Mouse (Mus musculus): Measurements from ENCODE around the gene Hmga2.
A peak's percentile ranks its signal among the peaks of the same experiment; 100 is the strongest.

The Hmga2 gene

GRCm38 (mm10) chr10:120465121-120465520 lies 11.1 kb downstream of the Hmga2 start:
- DNase-seq, result no peak

- DNase-seq, result no peak
Observed at GRCm38 (mm10) chr10:120461769-120462168, 14.5 kb downstream of the Hmga2 start.

DNA sequence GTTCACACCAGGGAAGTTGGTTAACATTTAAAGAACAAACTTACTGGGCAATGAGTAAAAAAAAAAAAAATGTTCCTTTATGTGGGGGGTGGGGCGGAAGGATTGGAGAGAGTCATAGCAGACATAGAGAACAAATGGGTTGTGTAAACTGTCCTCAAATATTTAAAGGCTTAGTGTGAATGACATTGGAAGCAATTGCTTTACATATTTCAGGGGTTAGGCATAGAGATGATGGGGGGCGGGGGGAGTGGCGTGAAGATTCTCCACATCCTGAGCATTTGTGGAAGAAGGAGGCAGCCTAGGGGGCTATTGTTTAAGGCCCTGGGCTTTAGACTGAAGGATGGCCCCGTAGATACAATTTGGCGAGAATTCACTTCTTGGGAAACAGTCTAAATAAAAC lies 15.0 kb downstream of the Hmga2 start:
- no peak for DNase-seq

DNA sequence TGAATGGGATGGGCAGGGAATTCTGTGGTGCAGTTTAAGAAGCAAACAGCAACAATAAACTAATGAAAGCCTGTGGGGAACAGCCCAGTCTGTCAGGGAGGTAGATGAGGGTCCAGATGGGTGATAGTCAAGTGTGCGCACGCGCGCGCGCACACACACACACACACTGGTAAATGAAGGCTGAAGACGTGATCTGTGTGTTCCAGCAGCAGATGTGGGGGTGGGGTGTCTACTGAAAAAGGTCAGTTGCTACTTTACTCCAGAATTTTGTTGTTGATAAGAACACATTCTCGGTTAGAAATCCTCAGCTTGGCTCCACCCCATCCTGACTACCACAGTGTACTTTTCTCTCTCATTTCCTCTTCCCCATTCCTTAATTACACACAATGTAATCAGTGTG lies 17.4 kb downstream of the Hmga2 start:
- no peak for DNase-seq

GRCm38 (mm10) chr10:120449661-120450284 lies 26.5 kb downstream of the Hmga2 start:
- no peak for DNase-seq

DNA sequence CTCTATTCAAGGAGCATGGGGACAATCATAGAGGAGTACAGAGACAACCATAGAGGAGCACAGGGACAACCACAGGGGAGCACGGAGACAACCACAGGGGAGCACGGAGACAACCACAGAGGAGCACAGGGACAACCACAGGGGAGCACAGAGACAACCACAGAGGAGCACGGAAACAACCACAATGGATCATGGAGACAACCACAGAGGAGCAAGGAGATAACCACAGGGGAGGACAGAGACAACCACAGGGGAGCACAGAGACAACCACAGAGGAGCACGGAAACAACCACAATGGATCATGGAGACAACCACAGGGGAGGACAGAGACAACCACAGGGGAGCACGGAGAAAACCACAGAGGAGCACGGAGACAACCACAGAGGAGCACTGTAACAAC lies 29.5 kb downstream of the Hmga2 start:
- no peak for DNase-seq

DNA sequence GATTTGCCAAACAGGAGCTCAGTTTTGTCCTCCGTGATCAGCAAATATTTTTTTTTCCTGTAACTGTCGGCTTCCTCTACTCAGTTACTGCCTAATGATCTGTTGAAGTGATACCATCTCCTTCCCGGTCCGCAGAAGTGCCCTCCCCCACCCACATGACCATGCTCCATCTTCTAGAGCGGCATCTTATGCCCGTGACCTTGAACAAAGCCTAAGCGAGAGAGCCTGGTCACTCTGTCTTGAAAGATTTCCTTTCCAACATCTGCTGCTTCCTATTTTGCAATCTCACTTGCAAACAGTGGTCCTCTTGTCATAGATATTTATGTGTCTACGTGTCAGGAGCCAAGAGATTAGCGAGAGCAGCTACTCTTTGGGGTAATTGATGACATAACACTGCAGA lies 30.1 kb downstream of the Hmga2 start:
- DNase-seq, result no peak

- no peak for DNase-seq
Observed at GRCm38 (mm10) chr10:120444463-120445070, 31.7 kb downstream of the Hmga2 start.

- DNase-seq, result no peak
Observed at GRCm38 (mm10) chr10:120443757-120444311, 32.4 kb downstream of the Hmga2 start.

- DNase-seq, result no peak
Observed at GRCm38 (mm10) chr10:120441254-120441653, 35.0 kb downstream of the Hmga2 start.

- DNase-seq, result no peak
Observed at GRCm38 (mm10) chr10:120434433-120434832, 41.8 kb downstream of the Hmga2 start.

DNA sequence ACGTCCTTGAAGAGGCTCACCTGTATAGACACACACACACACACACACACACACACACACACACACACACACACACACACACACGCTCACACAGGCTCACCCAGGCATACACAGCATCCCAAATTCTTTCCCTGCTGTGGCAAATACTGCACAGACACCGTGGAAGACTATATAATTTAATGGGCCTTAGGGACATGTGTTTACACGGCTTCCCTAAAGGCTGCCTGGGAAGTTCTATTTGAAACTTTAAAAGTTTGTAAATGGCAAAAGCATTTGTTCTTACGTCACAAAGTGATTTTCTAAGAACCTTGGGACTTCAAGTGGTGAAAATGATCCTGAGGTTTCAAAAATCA lies 42.8 kb downstream of the Hmga2 start:
- DNase-seq, result no peak

DNA sequence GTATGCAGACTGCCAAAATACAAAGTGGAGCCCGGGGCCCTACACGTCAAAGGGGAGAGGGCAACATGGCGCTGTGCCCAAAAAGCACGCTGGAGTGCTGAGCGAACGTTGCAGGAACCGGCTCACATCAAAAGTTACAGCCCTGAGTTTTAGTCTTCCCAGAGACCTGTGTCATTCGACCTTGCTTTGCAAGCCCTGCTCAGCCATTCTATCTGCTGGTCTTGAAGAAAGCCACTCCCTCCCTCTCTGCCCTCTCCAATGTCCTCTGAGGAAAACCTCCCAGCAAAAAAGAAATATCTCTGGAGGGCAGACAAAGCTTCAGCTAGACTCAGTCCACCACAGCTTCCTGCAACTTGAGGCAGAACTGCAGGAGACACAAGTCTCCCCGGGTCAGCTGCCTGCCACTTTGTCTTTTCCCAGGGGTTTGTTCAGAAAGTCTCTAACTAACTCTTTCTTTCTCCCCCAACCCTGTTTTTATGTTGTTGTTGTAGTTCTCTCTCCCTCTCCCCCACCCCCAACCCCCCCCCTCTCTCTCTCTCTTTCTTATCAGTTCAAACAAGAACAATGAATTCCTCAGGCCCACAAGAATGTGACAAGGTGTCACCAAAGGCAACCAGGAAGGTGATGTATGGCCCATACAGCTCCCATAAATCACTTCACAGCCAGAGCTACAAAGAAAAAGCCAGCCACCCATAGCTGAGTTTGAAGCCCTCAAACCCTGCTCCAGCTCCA lies 43.4 kb downstream of the Hmga2 start:
- DNase-seq, result no peak

DNA sequence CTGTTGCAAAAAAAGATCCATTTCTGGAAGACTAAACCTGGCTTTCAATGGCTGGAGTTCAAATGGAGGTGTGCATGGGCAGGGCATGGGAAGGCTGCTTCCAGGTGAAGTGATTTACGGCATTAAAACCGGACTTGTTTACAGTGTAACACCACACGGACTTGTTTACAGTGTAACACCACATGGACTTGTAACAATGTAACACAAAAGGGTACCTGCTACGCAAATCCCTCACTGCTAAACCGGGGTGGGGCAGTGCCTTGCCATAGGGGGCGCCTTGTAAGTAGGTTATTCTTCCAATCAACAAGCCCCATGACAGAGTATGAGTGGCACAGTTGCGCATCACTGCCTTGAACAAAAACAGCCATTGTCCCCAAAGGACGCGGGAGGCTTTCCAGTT lies 44.2 kb downstream of the Hmga2 start:
- DNase-seq, result no peak

- no peak for DNase-seq
Observed at GRCm38 (mm10) chr10:120431435-120431834, 44.8 kb downstream of the Hmga2 start.

DNA sequence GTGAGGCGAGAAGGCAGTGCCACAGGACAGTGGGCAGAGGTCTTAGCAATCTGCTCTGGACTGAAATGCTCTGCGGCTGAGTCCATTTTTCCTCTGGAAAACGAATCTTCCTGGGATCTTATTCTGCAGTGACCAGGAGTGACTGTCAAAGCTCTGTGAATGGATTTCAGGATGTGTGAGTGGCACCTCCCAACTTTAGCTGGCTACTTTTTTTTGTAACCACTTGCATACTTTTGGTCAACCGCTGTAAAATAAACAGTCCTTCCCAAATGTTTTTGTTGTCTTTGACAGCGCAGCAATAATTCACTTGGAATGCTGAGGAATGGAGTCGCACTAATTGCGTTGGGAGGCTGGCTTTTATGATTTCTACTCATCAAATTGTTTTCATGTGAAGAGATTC lies 45.8 kb downstream of the Hmga2 start:
- no peak for DNase-seq

GRCm38 (mm10) chr10:120429758-120430259 lies 46.5 kb downstream of the Hmga2 start:
- no peak for DNase-seq

- DNase-seq, result no peak
Observed at GRCm38 (mm10) chr10:120429199-120429551, 47.1 kb downstream of the Hmga2 start.

- DNase-seq, result peak; percentile 23
Observed at GRCm38 (mm10) chr10:120428430-120429198, 47.7 kb downstream of the Hmga2 start.

GRCm38 (mm10) chr10:120426086-120426610 lies 50.1 kb downstream of the Hmga2 start:
- no peak for DNase-seq

- no peak for DNase-seq
Observed at GRCm38 (mm10) chr10:120424015-120424414, 52.3 kb downstream of the Hmga2 start.

DNA sequence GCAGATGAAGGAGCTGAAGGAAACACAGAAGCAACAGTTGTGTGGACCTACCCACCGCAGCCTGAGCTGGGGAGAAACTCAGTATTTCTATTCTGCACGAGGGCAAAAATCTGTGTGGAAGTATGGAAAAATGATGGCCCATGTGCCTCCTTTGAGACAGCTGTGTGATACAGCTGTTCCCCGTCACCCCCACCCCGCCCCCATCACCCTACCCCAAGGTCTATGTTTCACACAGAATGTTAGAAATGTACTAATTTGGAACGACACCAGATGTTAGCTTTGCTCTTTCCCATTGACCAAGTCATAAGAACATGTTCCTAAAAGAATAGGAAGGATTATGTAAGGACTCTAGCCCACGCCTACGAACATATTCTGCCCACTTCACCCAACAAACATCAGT lies 53.0 kb downstream of the Hmga2 start:
- no peak for DNase-seq

DNA sequence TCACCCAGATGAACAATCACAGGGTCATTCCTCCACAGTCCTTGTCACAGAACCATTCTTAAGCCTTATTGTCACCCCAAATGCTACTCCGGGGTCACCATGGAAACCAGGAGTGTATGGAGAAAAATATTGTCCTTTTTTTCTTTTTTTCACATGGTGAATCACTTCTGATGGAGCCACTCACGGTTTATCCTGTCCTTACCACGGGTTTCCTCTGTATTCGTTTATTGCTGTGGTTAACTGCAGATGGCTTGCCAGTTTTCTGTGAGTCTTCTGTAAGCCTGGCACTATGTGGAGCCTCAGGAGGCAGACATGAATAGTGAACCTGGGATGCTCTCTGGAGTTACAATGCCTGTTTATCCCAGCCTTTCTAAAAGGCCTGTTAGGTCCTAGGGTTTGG lies 53.4 kb downstream of the Hmga2 start:
- DNase-seq, result no peak

Data from kidney, adult 18-20 months (tissue).